Mouse (Mus musculus): ENCODE measurements around the gene Rps6kb2.
"Not testable (repeated sequence)": the region's sequence is repeated elsewhere in the genome, so short reads cannot be mapped to it uniquely, and the experiment has no call there.

Rps6kb2 gene

GRCm38 (mm10) chr19:4142416-4143173 lies 20.6 kb downstream of the Rps6kb2 start:
- no peak for DNase-seq (ENCODE audit: low spot score in 2 of 2)

- DNase-seq (ENCODE audit: low spot score in 2 of 2), result no peak
Measured at GRCm38 (mm10) chr19:4140147-4140546, 23.0 kb downstream of the Rps6kb2 start.

GRCm38 (mm10) chr19:4139446-4139845 lies 23.7 kb downstream of the Rps6kb2 start, which contains the start of gene Gpr152:
Gene Gpr152 (plus strand): TSS chr19:4139787.
- DNase-seq (ENCODE audit: low spot score in 2 of 2), result no peak

- DNase-seq (ENCODE audit: low spot score in 2 of 2), result no peak
Measured at GRCm38 (mm10) chr19:4137913-4138312, 25.2 kb downstream of the Rps6kb2 start.

GRCm38 (mm10) chr19:4136463-4136862 lies 26.7 kb downstream of the Rps6kb2 start:
- DNase-seq (ENCODE audit: low spot score in 2 of 2), result no peak

- DNase-seq (ENCODE audit: low spot score in 2 of 2), result not testable (repeated sequence)
Measured at GRCm38 (mm10) chr19:4135963-4136345, 27.2 kb downstream of the Rps6kb2 start.

GRCm38 (mm10) chr19:4135229-4135962 lies 27.8 kb downstream of the Rps6kb2 start:
- not testable (repeated sequence) for DNase-seq (ENCODE audit: low spot score in 2 of 2)

DNA sequence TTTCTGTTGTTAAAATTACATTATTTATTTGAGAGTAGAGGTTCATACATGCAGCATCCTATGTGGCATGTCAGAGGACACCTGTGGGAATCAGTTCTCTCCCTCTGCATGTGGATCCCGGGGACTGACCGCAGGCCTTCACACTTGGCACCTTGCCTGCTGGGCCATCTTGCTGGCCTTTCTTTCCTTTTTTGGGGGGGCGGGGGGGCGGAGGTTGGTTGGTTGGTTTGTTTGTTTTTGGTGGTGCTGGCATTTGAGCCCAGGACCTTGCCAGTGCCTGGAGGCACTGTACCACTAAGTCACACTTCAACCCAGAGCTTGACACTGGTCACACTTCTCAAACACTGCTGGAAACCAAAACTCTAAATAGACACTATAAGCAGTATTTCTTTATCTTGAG lies 28.8 kb downstream of the Rps6kb2 start:
- no peak for DNase-seq (ENCODE audit: low spot score in 2 of 2)

DNA sequence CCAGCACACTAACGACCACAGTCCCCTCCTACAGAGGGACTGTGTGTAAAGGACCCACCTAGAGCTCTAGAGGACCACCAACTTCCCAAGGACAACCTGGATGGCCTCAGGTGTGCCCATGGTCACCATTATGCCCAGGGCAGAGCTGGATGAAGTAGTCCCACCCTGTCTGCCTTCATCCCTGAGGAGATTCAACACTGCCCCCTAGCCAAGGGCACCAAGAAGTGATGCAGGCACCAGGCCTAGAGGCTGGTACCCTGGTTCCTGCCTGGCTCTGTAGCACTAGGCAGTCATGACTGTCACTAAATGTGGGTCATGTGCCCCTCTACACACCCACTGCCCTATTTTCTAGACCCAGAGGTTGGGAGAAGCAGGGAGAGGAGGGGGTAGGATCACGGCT lies 31.4 kb downstream of the Rps6kb2 start:
- no peak for DNase-seq (ENCODE audit: low spot score in 2 of 2)

DNA sequence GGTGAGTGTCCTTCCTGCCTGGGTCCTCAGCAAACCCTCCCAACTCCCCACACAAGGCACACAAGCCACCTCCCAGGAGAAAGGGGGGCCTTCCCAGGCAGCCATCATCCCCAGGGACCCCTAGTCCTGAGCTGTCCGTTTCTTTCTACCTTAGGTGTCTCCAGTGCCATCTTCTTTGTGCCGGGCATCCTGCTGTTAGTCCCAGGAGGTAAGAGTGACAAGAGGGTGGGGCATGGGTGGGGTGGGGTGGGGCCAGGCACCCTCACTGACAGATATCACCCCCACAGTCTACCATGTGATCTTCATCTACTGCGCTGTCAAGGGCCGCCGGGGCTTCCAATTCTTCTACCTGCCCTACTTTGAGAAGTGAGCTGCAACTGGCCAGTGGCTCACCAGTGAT lies 32.1 kb downstream of the Rps6kb2 start:
- no peak for DNase-seq (ENCODE audit: low spot score in 2 of 2)

GRCm38 (mm10) chr19:4130106-4130505 lies 33.0 kb downstream of the Rps6kb2 start:
- DNase-seq (ENCODE audit: low spot score in 2 of 2), result no peak

GRCm38 (mm10) chr19:4129462-4129861 lies 33.7 kb downstream of the Rps6kb2 start:
- no peak for DNase-seq (ENCODE audit: low spot score in 2 of 2)

- DNase-seq (ENCODE audit: low spot score in 2 of 2), result no peak
Measured at GRCm38 (mm10) chr19:4126759-4127495, 36.2 kb downstream of the Rps6kb2 start.

DNA sequence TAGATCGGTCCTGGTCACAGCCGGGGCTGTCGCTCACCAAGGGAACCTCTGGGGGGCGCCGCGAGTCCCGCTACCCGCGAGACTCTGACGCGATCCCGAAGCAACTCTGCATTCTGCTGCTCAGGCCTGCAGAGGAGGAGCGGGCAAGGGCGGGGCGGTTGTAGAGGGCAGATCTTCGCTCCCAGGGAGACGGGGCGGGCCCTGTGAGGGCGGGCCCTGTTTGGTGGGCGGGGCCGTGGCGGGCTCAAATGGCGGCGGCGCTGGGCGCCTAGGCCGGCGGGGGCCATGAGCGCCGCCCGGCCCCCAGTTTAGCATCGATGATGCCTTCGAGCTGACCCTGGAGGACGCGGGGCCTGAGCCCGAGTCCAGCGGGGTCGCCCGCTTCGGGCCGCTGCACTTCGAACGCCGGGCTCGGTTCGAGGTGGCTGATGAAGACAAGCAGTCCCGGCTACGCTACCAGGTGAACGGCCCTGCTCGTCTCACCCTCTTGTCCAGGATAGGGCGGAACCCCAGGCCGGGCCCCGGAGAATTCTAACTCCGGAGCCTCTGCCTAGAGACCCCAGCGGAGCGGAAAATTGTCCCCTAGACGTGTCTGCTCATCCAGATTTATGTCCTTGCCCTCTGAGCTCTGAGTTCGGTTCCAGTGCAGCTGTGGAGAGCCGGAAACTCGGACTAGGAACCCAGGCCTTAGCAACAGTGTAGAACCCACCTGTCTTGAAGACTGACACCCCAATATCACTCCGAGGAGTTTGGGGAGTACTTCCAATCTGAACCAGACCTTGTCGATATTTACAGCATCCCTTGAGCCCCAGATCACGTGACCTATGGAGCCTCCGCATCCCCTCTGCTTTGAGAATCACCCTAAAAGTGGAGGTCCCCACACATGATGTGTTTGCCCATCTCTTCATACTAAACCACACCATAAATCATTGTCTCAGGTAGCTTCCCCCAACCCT lies 37.1 kb downstream of the Rps6kb2 start, which contains the start of gene Aip:
TSS of gene Aip (minus strand) at position 118 of the 956 bp plus-strand sequence.
- peak; percentile 98 for DNase-seq (ENCODE audit: low spot score in 2 of 2)

DNA sequence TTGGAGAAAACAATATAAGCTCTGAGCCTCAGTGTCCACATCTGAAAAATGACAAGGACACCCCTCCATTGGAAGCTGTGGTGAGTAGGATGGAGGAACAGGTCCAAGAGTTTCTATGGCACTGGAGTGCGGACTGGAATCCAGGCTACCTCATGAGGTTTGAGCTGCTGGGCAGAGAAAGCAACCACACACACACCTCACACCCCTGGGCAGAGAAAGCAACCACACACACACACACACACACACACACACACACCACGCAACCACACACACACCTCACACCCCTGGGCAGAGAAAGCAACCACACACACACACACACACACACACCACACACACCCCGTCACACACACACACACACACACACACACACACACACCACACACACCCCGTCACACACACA lies 37.9 kb downstream of the Rps6kb2 start:
- not testable (repeated sequence) for DNase-seq (ENCODE audit: low spot score in 2 of 2)

DNA sequence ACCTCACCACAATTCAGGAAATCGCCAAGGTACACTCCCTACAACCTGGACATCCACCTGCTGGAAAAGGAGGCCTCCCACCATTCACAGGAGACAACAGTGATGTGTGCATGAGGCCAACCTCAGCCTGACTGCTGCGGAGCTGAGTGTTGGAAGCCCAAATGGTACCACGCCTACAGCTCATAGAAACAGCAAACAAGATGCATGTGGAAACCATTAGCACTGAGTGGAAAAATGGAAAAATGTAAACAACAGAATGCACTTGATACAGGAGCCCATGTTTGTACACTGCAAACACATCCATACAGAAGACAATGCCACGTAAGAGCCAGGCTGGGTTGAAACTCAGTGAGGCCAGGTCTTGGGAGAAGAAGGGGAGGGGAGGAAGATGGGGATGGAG lies 38.7 kb downstream of the Rps6kb2 start:
- no peak for DNase-seq (ENCODE audit: low spot score in 2 of 2)

DNA sequence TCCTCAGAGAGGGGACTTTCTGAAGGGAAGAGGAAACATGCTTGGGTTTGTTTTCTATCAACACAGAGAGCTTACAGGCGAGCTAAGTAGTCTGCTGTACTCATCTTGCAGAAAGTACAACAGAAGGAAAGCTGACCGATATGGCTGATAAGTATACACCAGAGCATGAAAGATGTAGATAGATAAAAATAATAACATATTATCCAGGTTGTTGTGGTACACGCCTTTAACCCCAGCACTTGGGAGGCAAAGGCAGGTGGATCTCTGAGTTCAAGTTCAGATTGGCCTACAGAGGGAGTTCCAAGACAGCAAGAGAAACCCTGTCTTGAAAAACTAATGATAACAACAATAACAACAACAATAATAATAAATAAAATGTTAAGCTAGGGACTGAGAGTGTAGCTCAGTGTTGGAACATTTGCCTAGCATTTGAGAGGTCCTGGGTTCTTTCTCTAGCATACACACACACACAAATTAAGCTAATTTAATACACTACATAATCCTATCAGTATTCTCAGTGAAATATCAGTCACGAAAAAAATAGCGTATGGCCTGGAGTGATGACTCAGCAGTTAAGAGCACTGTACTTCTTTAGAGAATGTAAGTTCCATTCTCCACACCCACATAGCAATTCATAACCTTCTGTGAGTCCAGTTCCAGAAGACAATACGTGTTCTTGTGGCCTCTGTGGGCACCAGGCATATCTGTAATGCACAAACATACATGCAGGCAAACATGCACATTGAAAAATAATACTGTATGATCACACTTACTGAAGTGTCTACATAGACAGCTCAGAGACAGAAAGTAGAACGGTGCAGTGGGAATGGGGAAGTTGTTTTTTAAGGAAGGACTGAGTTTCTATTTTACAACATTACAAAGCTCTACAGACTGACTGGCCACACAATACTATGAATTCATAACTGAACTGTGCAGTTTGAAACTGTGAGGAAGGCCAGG lies 40.5 kb downstream of the Rps6kb2 start:
- DNase-seq (ENCODE audit: low spot score in 2 of 2), result no peak

GRCm38 (mm10) chr19:4121896-4122295 lies 41.3 kb downstream of the Rps6kb2 start:
- DNase-seq (ENCODE audit: low spot score in 2 of 2), result not testable (repeated sequence)

DNA sequence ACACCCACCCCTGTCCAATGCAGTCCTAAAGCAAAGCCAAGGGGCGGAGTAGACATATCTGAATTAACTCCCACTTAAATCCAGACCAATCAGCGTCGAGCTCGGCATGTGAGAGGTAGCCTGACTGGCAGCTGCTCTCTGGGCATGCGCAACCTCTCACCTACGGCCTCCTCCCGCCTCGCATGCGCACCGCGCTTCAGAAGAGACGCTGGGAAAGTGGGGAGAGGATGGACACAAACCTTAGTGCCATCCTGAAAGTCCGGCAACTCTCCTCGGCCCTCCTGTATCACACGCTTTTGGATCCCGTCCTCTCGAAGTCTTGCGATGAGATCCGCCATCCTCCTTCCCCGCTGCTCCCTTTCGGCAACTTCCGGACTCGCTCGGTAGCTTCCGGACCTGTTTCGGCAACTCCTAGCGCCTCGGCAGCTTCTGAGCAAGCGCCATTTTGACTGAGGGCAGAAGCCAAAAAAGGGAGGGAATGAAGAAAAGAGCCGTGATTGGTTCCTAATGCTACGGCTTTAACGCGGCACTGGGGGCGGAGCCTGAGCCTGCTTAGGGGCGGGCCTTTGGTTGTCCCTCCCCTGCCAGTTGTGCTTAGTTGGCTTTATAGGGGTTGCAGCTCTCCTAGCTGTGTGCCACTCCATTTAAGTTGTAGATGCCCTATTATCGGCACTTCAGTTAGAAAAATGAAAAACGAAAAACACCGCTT lies 41.9 kb downstream of the Rps6kb2 start:
- peak; percentile 95 to 97 for DNase-seq (ENCODE audit: low spot score in 2 of 2)

Measured in spleen, postnatal 14 days (tissue).